Mouse (Mus musculus): ENCODE measurements around the gene Ino80d. TPM values are rescaled to one million over a fixed set of nuclear protein-coding genes. Genes with fewer than 3 reads are reported as not detected.

Ino80d gene
- polyA plus RNA-seq, 1 experiment from 2014 or later: 5.7 TPM

DNA sequence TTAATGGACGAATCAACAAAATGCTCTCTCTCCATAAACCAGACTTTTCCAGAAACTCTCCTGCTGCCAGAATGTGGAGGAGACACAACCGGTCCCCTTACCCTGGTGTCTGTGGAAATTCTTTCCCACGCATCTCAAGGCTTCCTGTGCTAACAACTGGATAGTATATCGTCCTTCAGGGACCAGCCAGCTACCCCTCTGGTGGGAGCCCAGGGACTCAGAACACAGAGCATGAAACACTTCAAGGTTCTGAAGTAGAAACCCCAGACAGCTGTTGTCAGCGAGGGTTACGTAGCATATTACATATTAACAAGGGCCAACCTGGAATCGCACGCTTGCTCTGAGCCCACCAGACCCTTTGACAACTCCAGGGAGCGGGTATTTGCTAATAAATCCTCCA, 163.9 kb downstream of the Ino80d start:
- H3K27me3 ChIP-seq (replicated peaks; ENCODE audit: control insufficient read depth, insufficient read depth, low read length): no peaks in the 10 kb centered on the region
- no peak overlapping the region for H3K4me3 ChIP-seq (ENCODE audit: low read depth, low read length)
- no peaks in the 10 kb centered on the region for H3K9me3 ChIP-seq (ENCODE audit: control insufficient read depth)
- no peaks in the 10 kb centered on the region for H3K4me1 ChIP-seq (replicated peaks; ENCODE audit: control insufficient read depth, insufficient read depth, low read length)
- no peak overlapping the region for H3K4me2 ChIP-seq (replicated peaks; ENCODE audit: low read depth)
- no peak overlapping the region for H3K9ac ChIP-seq (ENCODE audit: low read depth, low read length)
- TF ChIP-seq CTCF (IDR thresholded peaks at IDR 0.05; ENCODE audit: low read depth): no peak
- 65% methylated on average over 9 of the region's 9 CpGs for WGBS
- H3K36me3 ChIP-seq (ENCODE audit: control insufficient read depth, insufficient read depth): no peaks in the 10 kb centered on the region
- ATAC-seq: no peak
- no peak overlapping the region for H3K27ac ChIP-seq (ENCODE audit: low read depth, low read length)

- H3K27me3 ChIP-seq (replicated peaks; ENCODE audit: control insufficient read depth, insufficient read depth, low read length): no peaks in the 10 kb centered on the region
- no peak for TF ChIP-seq CTCF (IDR thresholded peaks at IDR 0.05; ENCODE audit: low read depth)
- no peak for ATAC-seq
- no peak overlapping the region for H3K4me2 ChIP-seq (replicated peaks; ENCODE audit: low read depth)
- no peak overlapping the region for H3K27ac ChIP-seq (ENCODE audit: low read depth, low read length)
- no peak overlapping the region for H3K4me3 ChIP-seq (ENCODE audit: low read depth, low read length)
- no peaks in the 10 kb centered on the region for H3K4me1 ChIP-seq (replicated peaks; ENCODE audit: control insufficient read depth, insufficient read depth, low read length)
- no peaks in the 10 kb centered on the region for H3K9me3 ChIP-seq (ENCODE audit: control insufficient read depth)
- no peaks in the 10 kb centered on the region for H3K36me3 ChIP-seq (ENCODE audit: control insufficient read depth, insufficient read depth)
- no peak overlapping the region for H3K9ac ChIP-seq (ENCODE audit: low read depth, low read length)
Observed at GRCm38 (mm10) chr1:62947807-62948206, 166.7 kb downstream of the Ino80d start.

- WGBS: 72% methylated on average over 5 of the region's 5 CpGs
- Histone ChIP-seq H3K4me3 (ENCODE audit: low read depth, low read length) (no peak overlapping the region), H3K36me3 (ENCODE audit: control insufficient read depth, insufficient read depth) (no peaks in the 10 kb centered on the region), H3K9me3 (ENCODE audit: control insufficient read depth) (no peaks in the 10 kb centered on the region), H3K4me2 (replicated peaks; ENCODE audit: low read depth) (no peak overlapping the region), H3K27me3 (replicated peaks; ENCODE audit: control insufficient read depth, insufficient read depth, low read length) (no peaks in the 10 kb centered on the region), H3K4me1 (replicated peaks; ENCODE audit: control insufficient read depth, insufficient read depth, low read length) (no peaks in the 10 kb centered on the region), H3K27ac (ENCODE audit: low read depth, low read length) (no peak overlapping the region), H3K9ac (ENCODE audit: low read depth, low read length) (no peak overlapping the region)
- no peak for ATAC-seq
- TF ChIP-seq CTCF (IDR thresholded peaks at IDR 0.05; ENCODE audit: low read depth): no peak
Observed at GRCm38 (mm10) chr1:62946987-62947386, 167.5 kb downstream of the Ino80d start.

DNA sequence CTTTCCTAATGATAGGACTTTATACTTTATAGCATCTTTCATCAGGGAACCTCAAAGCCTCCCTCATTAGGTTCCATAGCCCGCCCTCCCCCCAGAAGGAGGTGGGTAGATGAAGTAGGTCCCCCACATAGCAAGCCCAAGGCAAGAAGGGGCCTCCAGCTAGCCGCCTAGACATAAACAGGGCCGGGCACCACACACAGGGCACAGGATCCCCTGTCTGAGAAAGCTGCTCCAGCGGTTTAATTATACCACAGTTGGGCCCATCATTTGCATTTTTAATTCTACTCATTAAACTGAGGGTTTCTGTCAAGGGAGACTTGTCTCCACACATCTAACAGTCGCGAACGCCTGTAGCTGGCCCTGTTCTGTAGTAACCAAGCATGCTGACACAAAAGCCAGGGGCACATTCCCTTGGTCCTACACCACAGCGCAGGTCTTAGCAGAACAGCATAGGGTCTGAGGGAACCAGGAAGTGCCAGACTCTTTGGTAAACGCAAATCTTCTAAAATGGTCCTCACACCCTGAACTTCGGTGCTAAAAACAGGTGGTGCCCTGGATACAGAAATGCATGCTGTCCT, 179.6 kb downstream of the Ino80d start:
- no peak overlapping the region for H3K4me2 ChIP-seq (replicated peaks; ENCODE audit: low read depth)
- no peaks in the 10 kb centered on the region for H3K36me3 ChIP-seq (ENCODE audit: control insufficient read depth, insufficient read depth)
- no peaks in the 10 kb centered on the region for H3K4me1 ChIP-seq (replicated peaks; ENCODE audit: control insufficient read depth, insufficient read depth, low read length)
- no peak overlapping the region for H3K9ac ChIP-seq (ENCODE audit: low read depth, low read length)
- no peak overlapping the region for H3K4me3 ChIP-seq (ENCODE audit: low read depth, low read length)
- H3K9me3 ChIP-seq (ENCODE audit: control insufficient read depth): no peaks in the 10 kb centered on the region
- no peak overlapping the region for H3K27ac ChIP-seq (ENCODE audit: low read depth, low read length)
- ATAC-seq: no peak
- WGBS: 86% methylated on average over 10 of the region's 10 CpGs
- H3K27me3 ChIP-seq (replicated peaks; ENCODE audit: control insufficient read depth, insufficient read depth, low read length): no peaks in the 10 kb centered on the region
- TF ChIP-seq CTCF (IDR thresholded peaks at IDR 0.05; ENCODE audit: low read depth): no peak

GRCm38 (mm10) chr1:62934100-62934513, 180.4 kb downstream of the Ino80d start:
- H3K4me1 ChIP-seq (replicated peaks; ENCODE audit: control insufficient read depth, insufficient read depth, low read length): no peaks in the 10 kb centered on the region
- H3K27ac ChIP-seq (ENCODE audit: low read depth, low read length): no peak overlapping the region
- H3K36me3 ChIP-seq (ENCODE audit: control insufficient read depth, insufficient read depth): no peaks in the 10 kb centered on the region
- H3K27me3 ChIP-seq (replicated peaks; ENCODE audit: control insufficient read depth, insufficient read depth, low read length): no peaks in the 10 kb centered on the region
- WGBS: 67% methylated on average over 9 of the region's 9 CpGs
- TF ChIP-seq CTCF (IDR thresholded peaks at IDR 0.05; ENCODE audit: low read depth): no peak
- H3K9me3 ChIP-seq (ENCODE audit: control insufficient read depth): no peaks in the 10 kb centered on the region
- no peak for ATAC-seq
- no peak overlapping the region for H3K4me3 ChIP-seq (ENCODE audit: low read depth, low read length)
- no peak overlapping the region for H3K4me2 ChIP-seq (replicated peaks; ENCODE audit: low read depth)
- H3K9ac ChIP-seq (ENCODE audit: low read depth, low read length): no peak overlapping the region

DNA sequence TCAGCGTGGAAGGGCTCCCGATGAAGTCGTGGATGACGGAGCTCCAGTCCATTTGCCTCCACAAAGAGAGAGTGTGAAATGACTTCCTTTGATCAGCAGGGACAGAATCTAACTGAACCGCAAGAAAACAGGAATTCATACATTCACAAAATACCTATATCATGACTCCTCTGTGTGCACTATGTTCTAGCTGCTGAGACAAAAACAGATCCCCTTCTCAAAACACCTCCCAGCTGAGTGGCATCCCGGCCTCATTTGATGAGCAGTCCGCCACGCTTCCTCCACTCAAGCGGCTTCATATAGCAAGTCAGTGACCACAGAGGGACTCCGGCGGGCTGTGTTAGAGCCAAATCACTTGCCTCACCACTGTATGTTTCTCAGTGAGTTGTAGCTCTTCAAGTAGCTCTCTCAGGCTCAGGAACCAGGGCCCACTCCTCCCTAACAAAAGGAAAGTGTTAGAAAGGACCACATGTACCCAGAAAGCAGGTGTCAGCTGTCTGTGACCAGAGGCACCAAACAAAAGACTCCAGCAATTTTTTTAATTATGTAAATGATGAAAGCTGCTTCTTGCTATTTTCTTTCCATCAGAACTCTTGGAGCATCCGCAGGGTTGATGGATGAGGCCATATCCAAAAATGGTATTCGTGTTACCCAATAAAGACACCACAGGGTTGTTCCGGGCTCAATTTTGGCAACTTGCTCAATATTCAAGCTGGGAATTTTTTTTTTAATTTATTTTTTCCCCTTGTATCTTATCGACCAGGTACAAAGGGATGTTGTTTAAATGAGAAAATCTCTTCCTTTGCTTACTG, 181.0 kb downstream of the Ino80d start:
- Histone ChIP-seq H3K4me1 (replicated peaks; ENCODE audit: control insufficient read depth, insufficient read depth, low read length) (no peaks in the 10 kb centered on the region), H3K9ac (ENCODE audit: low read depth, low read length) (no peak overlapping the region), H3K9me3 (ENCODE audit: control insufficient read depth) (no peaks in the 10 kb centered on the region), H3K36me3 (ENCODE audit: control insufficient read depth, insufficient read depth) (no peaks in the 10 kb centered on the region), H3K4me2 (replicated peaks; ENCODE audit: low read depth) (no peak overlapping the region), H3K4me3 (ENCODE audit: low read depth, low read length) (no peak overlapping the region), H3K27ac (ENCODE audit: low read depth, low read length) (no peak overlapping the region), H3K27me3 (replicated peaks; ENCODE audit: control insufficient read depth, insufficient read depth, low read length) (no peaks in the 10 kb centered on the region)
- TF ChIP-seq CTCF (IDR thresholded peaks at IDR 0.05; ENCODE audit: low read depth): no peak
- no peak for ATAC-seq
- WGBS: 81% methylated on average over 15 of the region's 15 CpGs
